Mouse (Mus musculus): Measurements from ENCODE around the gene C1qtnf6. TPM values are rescaled to one million over a fixed set of nuclear protein-coding genes. Genes with fewer than 3 reads are reported as not detected.
A peak's percentile ranks its signal among the peaks of the same experiment; 100 is the strongest.

The C1qtnf6 gene
- polyA plus RNA-seq, 1 experiment from 2014 or later, result 19.0 TPM

DNA sequence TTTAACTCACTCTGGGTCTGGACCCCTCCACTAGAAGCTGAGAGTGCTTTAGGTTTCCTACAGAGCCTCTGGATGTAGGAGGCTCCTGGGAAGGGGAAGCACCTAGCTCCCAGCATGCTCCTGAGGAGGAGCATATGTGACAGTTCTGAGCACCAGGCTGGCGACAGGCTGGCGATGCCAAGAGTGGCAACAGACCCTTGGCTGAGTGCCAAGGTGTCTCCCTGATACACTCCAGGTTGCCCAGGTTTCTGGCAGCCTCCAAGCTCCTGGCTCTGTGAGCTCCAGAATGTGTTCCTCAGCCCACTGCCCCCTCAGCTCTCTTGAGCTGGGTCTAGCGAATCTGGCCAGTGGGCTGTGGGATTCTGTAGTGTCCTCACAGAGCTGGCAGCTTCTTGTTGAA lies 10.4 kb upstream of the C1qtnf6 start:
- H3K9me3 ChIP-seq, result no peaks in the 10 kb centered on the region
- H3K4me3 ChIP-seq, result no peak overlapping the region
- peaks cover 91% of the 10 kb centered on the region for H3K27me3 ChIP-seq (ENCODE audit: insufficient read depth, poor library complexity, severe bottlenecking)
- DNase-seq (ENCODE audit: low spot score), result no peak
- no peak overlapping the region for H3K27ac ChIP-seq
- no peaks in the 10 kb centered on the region for H3K36me3 ChIP-seq
- 46% methylated on average over 3 of the region's 3 CpGs for WGBS
- H3K4me1 ChIP-seq, result peaks cover 24% of the 10 kb centered on the region

DNA sequence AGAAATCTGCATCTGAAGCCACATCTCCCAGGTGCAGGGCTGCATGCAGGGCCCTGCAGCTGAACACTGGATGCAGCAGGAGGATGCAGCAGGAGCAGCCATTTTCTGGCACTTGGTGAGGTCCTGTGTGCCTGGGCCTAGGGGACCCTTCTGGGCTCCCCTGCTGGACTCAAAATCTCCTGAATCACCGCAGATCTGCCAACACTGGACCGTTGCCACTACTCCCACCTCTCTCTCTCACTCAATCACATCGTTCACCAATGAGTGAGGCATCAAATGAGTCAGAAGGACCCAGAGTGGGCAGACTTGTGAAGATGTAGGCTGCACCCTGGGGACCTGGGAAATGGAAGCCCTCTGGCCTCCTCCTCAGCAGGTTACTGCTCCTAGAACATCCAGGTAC lies 9.8 kb upstream of the C1qtnf6 start:
- H3K4me1 ChIP-seq, result peaks cover 24% of the 10 kb centered on the region
- 70% methylated on average over 3 of the region's 3 CpGs for WGBS
- peaks cover 86% of the 10 kb centered on the region for H3K27me3 ChIP-seq (ENCODE audit: insufficient read depth, poor library complexity, severe bottlenecking)
- H3K4me3 ChIP-seq, result no peak overlapping the region
- H3K27ac ChIP-seq, result no peak overlapping the region
- DNase-seq (ENCODE audit: low spot score), result no peak
- no peaks in the 10 kb centered on the region for H3K36me3 ChIP-seq
- no peaks in the 10 kb centered on the region for H3K9me3 ChIP-seq

DNA sequence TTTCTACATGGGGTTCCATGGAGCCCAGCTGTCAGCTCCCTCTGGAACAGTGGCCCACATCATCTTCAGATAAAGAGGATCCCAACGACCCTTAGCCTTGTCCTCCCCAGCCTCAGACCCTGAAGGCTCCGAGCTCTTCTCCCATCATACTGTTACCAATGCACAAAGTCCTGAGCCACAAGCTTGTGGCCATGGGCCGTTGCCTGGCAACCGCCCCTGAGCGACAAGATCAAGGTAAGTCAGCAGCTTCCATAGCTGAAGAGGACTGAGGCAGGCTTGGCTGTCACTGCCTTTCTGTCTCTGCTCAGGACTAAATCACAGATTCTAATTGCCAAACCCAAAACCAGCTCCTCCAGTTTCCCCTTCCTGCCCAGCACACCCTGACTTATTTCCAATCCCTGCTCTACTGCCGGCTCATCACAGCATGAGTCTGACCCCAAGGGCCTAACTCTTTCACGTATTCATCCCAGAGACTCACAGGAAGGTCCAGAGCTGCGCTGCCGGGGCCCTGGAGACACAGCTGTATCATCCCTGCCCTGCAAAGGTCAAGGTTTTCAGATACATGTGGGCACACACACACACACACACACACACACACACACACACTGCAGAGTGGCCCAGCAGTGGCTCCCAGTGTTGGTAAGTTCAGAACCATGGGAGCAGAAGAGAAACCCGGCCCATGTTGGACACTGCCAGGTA lies 4.7 kb upstream of the C1qtnf6 start:
- WGBS, result 52% methylated on average over 10 of the region's 10 CpGs

DNA sequence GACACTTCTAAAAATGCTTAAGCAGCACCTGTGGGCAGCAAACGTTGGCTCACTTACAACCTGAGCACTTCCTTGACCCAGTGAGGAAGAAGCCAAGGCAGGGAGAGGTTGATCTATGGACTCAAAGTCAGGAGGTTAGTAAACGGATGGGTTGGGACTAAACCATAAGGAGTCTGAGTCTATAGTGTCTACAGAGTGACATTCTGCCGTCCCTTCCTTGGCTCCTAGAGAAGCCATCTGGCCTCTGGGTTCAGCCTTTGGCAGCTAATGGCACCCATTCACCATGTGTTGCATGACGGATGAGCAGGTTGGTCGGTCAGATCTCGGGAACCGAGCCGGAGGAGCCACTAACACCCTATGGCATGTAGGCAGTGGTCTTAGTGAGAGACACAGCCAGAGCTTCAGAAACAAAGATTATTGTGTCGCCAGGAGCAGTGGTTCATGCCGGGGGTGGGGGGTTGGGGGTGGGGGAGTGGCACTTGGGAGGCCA lies 2.2 kb upstream of the C1qtnf6 start:
- no peaks in the 10 kb centered on the region for H3K36me3 ChIP-seq
- no peak overlapping the region for H3K4me3 ChIP-seq
- 71% methylated on average over 10 of the region's 10 CpGs for WGBS
- H3K27ac ChIP-seq, result no peak overlapping the region
- H3K9me3 ChIP-seq, result no peaks in the 10 kb centered on the region
- peaks cover 35% of the 10 kb centered on the region for H3K4me1 ChIP-seq
- H3K27me3 ChIP-seq (ENCODE audit: insufficient read depth, poor library complexity, severe bottlenecking), result peaks cover 27% of the 10 kb centered on the region
- no peak for DNase-seq (ENCODE audit: low spot score)

More for the DNA sequence above, 4.7 kb upstream of the C1qtnf6 start:
- Histone ChIP-seq H3K9me3 (no peaks in the 10 kb centered on the region), H3K27ac (no peak overlapping the region), H3K27me3 (ENCODE audit: insufficient read depth, poor library complexity, severe bottlenecking) (peaks cover 47% of the 10 kb centered on the region), H3K4me1 (peaks cover 11% of the 10 kb centered on the region), H3K4me3 (no peak overlapping the region), H3K36me3 (no peaks in the 10 kb centered on the region)
- no peak for DNase-seq (ENCODE audit: low spot score)

DNA sequence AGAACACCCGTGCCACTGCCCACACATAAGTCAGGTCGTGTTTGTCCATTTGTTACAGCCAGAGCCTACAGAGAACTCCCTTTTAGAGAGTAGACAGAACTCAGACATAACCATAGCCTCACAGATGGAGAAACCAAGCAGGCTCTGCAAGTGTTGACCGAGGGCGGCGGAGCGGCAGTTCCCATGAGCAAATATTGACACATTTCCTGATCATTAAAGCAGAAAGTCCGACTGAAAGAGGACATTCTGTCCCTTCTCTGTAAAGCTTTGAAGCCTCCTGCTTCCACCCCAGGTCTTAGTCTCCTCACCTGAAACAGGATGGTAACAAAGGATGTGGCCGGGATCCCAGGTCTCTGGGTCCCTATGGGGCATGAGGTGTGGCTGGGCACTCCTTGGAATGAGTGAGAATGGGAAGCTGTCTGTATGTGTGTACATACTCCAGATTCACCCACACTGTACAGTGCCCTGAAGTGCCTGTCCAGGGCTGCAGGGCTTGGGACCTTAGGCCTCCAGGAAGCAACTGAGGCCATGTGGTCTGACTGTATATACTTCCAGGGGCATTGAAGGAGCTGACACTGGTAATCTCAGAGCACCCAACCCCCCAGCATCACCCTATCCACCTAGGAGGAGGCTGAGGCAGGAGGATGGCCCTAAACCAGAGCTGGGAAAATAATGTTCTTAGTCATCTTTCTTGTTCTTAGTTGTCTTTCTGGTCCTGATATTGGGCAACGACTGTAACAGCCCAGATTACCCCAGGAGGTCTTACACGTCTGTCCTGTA lies 1.5 kb upstream of the C1qtnf6 start:
- no peak overlapping the region for H3K4me3 ChIP-seq
- DNase-seq (ENCODE audit: low spot score), result no peak
- H3K36me3 ChIP-seq, result no peaks in the 10 kb centered on the region
- H3K27ac ChIP-seq, result no peak overlapping the region; the same call in 1 of the 2 replicates
- peaks cover 37% of the 10 kb centered on the region for H3K4me1 ChIP-seq
- H3K9me3 ChIP-seq, result no peaks in the 10 kb centered on the region
- H3K27me3 ChIP-seq (ENCODE audit: insufficient read depth, poor library complexity, severe bottlenecking), result peaks cover 21% of the 10 kb centered on the region
- 67% methylated on average over 10 of the region's 10 CpGs for WGBS

DNA sequence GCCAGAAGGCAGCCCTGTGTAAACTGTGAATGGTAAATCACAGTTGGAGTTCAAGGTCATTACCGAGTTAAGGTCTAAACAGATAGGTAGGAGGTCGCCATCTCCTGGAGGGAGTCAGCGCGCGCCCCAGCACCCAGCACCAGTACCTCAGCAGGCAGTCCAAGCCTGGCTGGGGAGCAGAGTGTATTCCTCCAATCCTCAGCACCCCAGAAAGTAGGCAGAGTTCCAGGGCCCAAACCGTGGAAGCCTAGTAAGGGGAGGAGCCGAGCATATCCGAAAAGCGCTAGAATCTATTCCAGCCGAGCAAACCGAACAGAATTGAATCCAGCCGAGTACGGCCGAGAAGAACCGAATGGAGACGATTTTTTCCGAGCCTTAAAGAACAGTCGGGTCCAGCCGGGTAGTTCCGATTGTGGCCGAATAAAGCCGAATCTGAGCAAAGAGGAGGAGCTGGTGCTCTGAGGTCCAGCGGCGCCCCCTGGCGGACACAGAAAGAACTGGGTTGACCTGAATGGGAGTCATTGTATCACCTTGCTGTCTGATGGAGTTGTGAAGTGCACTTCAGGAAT lies 769 bp upstream of the C1qtnf6 start:
- Histone ChIP-seq H3K4me3 (peak overlapping the region; percentile 54), H3K9me3 (no peaks in the 10 kb centered on the region), H3K4me1 (peaks cover 44% of the 10 kb centered on the region), H3K27ac (peak overlapping the region; percentile 90), H3K36me3 (no peaks in the 10 kb centered on the region), H3K27me3 (ENCODE audit: insufficient read depth, poor library complexity, severe bottlenecking) (peaks cover 15% of the 10 kb centered on the region)
- DNase-seq (ENCODE audit: low spot score), result peak; percentile 96
- WGBS, result under 1% methylated on average over 25 of the region's 25 CpGs

DNA sequence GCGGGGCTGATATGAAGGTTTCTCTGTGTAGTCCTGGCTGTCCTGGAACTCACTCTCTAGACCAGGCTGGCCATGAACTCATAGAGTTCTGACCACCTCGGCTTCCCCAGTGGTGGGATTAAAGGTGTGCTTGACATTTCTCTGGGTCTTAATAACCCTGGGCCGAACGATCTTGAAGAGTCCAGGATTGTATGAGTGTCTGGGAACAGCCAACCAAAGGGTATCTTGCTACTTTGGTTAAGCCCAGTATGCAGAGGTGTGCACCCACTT lies 170 bp upstream of the C1qtnf6 start:
- Histone ChIP-seq H3K27me3 (ENCODE audit: insufficient read depth, poor library complexity, severe bottlenecking) (peaks cover 11% of the 10 kb centered on the region), H3K4me3 (peak overlapping the region; percentile 54), H3K4me1 (peaks cover 44% of the 10 kb centered on the region), H3K27ac (peak overlapping the region; percentile 90), H3K36me3 (no peaks in the 10 kb centered on the region), H3K9me3 (no peaks in the 10 kb centered on the region)
- WGBS, result 70% methylated on average over 4 of the region's 4 CpGs
- no peak for DNase-seq (ENCODE audit: low spot score)

DNA sequence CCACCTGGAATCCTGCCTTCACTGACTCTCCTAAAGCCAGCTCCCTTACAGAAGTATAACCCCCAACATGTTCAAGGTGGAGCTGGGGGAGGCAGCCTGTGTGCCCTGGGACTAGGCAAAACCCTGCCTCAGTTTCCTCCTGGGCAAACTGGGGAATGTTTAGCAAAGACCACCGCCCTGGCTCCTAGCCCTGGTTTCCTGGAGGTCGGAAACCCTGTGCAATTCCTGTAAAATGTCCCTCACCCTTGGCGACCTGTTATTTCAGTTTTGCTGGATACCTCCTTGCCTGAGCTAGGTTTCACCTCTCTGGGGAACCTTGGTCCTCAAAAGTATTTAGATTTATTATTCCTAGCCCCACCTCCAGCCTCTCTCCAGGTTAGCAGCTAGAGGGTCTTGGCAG lies 1.1 kb downstream of the C1qtnf6 start:
- H3K4me1 ChIP-seq, result peaks cover 44% of the 10 kb centered on the region
- no peaks in the 10 kb centered on the region for H3K9me3 ChIP-seq
- peaks cover 11% of the 10 kb centered on the region for H3K27me3 ChIP-seq (ENCODE audit: insufficient read depth, poor library complexity, severe bottlenecking)
- H3K36me3 ChIP-seq, result peaks cover 1% of the 10 kb centered on the region
- peak overlapping the region; percentile 58; the same call in 1 of the 2 replicates for H3K4me3 ChIP-seq
- peak overlapping the region; percentile 90 for H3K27ac ChIP-seq
- no peak for DNase-seq (ENCODE audit: low spot score)
- WGBS, result 56% methylated on average over 3 of the region's 3 CpGs

DNA sequence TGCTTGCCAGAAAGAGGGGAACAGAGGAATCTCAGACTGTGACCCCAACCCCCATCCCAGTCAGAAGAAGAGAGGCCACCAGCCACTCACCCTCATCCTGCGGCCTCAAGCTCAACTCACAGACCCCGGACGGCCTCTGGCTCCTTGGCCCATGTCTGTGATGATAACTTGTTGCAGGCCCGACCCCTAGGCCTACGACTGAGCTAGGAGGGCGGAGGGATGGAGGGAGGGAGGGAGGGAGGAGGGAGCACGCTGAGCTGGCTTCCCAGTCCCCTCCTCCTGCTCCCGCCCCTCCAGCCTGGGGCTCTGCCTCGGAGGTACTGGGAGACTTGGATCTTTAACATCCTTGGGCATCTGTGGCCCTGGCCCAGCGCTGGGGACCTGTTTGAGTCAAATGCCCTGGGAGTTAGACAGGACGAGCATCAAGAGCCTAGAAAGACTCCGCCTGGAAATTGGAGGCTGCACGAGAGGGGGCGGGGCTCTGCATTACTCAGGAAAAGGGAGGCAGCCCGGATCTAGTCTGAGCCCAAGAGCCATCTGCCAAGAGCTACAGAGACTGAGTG lies 1.7 kb downstream of the C1qtnf6 start:
- peak overlapping the region; percentile 58 for H3K4me3 ChIP-seq
- peaks cover 50% of the 10 kb centered on the region for H3K4me1 ChIP-seq
- 2% methylated on average over 15 of the region's 15 CpGs for WGBS

DNA sequence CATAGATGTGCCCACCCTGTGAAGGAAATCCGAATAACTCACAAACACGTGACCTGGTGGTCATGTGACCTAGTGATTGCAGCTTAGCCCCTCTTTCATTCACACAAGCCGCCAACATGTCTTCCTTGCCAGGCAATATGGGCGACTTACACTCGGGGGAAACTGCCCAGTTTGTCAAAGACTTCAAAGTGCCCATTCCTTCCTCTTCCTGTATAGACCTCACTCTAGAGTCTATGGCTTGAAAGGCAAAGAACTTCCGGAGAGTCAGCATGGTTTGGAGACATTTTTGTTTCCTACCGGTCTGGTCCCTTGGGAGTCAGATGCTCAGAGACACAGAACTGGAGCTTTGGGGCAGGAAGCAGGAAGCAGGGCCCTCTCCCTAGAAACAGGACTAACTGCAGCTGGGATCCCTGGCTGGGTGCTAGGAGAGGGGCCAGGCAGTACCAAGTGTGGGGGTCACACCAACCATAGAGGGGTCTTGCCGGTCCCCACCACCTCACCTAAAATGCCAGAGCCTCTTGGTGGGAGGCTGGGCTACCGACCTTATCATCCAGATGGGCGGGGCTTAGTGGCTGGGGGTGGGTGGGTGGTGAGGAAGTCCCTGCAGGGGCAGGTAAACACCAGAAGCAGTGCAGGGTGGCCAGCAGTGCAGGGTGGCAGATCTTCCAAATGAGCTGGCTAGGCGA lies 2.3 kb downstream of the C1qtnf6 start:
- no peak for DNase-seq (ENCODE audit: low spot score)
- peak overlapping the region; percentile 58 for H3K4me3 ChIP-seq
- H3K36me3 ChIP-seq, result peaks cover 5% of the 10 kb centered on the region
- H3K27ac ChIP-seq, result peak overlapping the region; percentile 90
- H3K9me3 ChIP-seq, result no peaks in the 10 kb centered on the region
- 36% methylated on average over 11 of the region's 11 CpGs for WGBS
- H3K4me1 ChIP-seq, result peaks cover 55% of the 10 kb centered on the region
- H3K27me3 ChIP-seq (ENCODE audit: insufficient read depth, poor library complexity, severe bottlenecking), result peaks cover 22% of the 10 kb centered on the region

More for the DNA sequence above, 1.7 kb downstream of the C1qtnf6 start:
- peak; percentile 84 for DNase-seq (ENCODE audit: low spot score)
- no peaks in the 10 kb centered on the region for H3K9me3 ChIP-seq
- peaks cover 5% of the 10 kb centered on the region for H3K36me3 ChIP-seq
- peaks cover 16% of the 10 kb centered on the region for H3K27me3 ChIP-seq (ENCODE audit: insufficient read depth, poor library complexity, severe bottlenecking)
- H3K27ac ChIP-seq, result peak overlapping the region; percentile 90

DNA sequence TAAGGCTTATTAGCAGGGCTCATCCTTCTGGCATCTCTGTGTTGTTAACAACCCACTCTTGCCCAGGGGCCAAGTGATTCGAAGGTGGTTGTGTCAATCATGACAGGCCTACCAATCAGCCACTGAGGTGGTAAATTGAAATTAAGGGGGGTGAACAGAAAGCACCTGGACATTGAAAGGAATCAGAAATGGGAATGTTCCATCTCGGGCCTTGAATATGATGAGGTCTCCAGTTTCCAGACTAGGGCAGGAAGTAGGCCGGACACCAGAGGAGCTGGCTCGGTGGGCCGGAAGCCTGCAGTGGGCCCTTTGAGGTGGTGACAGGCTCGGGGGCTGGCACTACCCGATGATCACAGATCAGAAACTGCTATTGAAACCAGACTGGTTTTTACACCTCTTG lies 3.2 kb downstream of the C1qtnf6 start:
- H3K4me3 ChIP-seq, result no peak overlapping the region
- H3K9me3 ChIP-seq, result no peaks in the 10 kb centered on the region
- peaks cover 5% of the 10 kb centered on the region for H3K36me3 ChIP-seq
- WGBS, result 61% methylated on average over 7 of the region's 7 CpGs
- DNase-seq (ENCODE audit: low spot score), result peak; percentile 83
- H3K27me3 ChIP-seq (ENCODE audit: insufficient read depth, poor library complexity, severe bottlenecking), result peaks cover 26% of the 10 kb centered on the region
- peak overlapping the region; percentile 90; the same call in 1 of the 2 replicates for H3K27ac ChIP-seq
- H3K4me1 ChIP-seq, result peaks cover 55% of the 10 kb centered on the region

DNA sequence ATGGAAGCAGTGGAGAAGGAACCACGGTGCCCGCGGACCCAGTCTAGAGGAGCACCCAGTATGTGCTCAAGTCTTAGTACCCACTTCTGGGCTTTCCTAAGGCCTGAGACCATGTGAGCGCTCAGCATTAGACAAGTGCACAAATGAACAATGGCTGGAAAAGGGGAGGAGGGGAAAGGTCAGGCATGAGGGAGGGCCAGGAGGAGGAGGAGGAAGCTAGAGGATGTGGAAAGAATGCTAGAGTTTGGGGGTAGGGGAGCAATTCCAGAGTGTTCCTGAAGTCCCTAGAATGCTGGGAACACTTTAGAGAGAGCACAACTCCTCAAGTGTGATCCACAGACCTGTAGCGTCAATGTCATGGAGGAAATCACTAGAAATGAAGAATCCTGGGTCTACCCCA lies 7.1 kb downstream of the C1qtnf6 start:
- Histone ChIP-seq H3K36me3 (peaks cover 5% of the 10 kb centered on the region), H3K4me3 (no peak overlapping the region), H3K27ac (no peak overlapping the region; the same call in 1 of the 2 replicates), H3K4me1 (peaks cover 44% of the 10 kb centered on the region), H3K9me3 (no peaks in the 10 kb centered on the region), H3K27me3 (ENCODE audit: insufficient read depth, poor library complexity, severe bottlenecking) (peaks cover 17% of the 10 kb centered on the region; the same call in 1 of the 2 replicates)
- WGBS, result 84% methylated on average over 5 of the region's 5 CpGs
- DNase-seq (ENCODE audit: low spot score), result no peak

Measured in heart, embryonic 10.5 days (tissue).